Mouse (Mus musculus): ENCODE data around the gene Slc17a5.

Gene Slc17a5

DNA sequence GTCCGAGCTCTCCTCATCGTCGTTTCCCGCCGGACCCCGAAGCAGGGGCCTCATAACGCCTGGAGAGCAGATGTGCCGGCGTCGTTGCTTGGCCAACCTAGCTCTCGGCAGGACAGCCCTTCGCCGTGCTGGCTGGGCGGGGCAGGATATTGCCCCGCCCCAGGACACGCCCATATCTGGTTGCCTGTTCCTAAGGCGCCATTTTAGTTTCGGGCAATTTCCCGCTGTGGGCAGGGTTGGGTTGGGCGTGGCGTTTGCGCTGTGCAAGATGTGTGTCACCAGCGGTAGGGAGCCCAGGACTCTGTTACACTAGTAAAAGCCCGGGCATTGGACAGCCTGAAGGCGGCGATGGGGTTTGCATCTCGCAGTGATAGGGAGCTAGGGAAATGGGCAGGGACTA is at the start of gene Slc17a5:
TSS of gene Slc17a5 (minus strand) at position 128 of the 400 bp plus-strand sequence.
- in situ Hi-C loops (cut with MseI, MboI): no loop called here

DNA sequence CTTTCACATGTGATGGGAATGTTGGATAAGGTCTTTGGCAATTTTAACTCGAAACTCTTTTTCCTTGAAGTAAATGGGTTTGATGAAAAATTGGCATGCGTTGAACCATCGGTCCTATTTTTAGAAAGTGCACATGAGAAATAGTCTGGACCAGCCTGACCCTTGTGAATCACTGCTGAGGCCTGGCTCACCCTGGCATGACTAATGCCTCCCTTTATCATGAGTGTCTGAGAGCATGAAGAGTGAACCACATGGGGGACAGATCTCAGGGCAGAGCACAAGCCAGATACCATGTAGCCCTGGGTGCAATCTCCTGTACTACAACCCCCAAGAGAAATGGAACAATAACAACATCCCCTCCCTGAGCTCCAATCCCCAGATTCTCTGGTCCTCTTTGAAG is 46.1 kb upstream of the Slc17a5 start:
- in situ Hi-C loops (cut with MseI, MboI): no loop called here

DNA sequence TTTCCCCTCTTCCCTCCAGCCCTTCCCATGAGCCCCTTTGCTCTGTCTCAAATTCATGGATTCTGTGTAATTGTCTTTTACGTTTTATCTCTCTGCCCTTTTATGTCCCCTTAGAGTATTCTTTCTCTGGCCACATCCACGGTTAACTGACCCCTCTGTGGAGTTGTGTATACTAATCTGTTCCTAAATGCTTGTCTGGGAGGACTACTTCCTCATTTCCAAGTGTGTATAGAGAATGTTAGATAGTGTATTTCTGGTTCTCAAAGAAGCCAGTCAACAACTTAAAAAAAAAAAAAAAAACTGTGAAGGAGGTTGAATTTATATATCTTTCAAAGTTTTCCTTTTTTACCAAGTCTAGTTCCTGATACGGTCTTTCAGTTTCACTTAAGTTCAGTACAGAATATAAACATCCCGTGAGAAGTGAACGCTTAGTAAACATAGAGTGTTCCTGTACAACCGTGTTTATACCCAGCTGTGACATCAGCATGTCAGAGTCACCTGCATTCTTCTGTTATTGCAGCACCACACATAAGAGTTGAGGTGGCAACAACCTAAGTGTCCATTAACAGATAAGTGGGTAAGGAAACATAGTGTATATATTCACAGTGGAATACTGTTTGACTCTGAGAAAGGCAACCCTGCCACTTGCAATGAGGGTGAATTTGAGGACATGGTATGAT is 44.1 kb upstream of the Slc17a5 start:
- in situ Hi-C loops (cut with MseI, MboI): no loop called here

DNA sequence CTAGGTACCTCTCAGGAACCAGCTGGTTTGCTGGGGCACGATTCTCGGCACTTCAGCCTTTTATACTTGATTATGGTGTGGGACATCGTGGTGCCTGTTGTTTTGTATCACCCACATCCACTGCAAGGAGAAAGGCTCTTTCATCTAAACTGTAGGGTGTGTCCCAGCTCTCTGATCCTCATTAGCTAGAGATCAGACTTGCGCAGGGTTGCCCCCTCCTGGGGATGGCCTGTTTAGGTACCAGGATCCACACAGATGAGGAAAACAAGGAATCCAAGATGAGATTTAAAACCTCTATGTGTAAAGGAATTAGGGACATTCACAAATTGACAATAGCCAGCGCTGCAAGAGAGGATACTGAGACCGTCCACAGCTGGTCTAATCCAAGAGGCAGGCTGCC is 42.1 kb upstream of the Slc17a5 start:
- in situ Hi-C loops (cut with MseI, MboI): no loop called here

DNA sequence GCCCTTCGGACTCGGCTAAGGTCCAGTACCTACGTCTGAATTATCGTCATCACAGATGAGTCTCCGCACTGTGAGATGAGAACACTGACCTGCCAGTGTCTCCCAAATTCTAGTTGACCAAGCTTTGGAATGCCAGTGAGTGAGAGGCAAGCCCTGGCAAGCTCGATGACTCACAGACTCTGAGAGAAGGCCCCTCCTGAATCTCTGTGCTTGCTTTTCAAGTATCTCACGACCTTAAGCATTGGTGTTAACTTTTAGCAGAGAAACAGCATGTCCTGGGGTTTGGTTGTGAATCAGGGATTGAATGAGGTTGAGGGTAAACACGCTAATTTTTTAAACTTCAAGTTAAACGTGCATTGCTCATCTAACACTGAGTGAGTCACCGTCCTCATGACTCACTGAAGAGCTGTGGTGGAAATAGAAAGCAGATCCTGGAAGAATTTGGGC is 35.5 kb upstream of the Slc17a5 start:
- in situ Hi-C loops (cut with MseI, MboI): no loop called here

DNA sequence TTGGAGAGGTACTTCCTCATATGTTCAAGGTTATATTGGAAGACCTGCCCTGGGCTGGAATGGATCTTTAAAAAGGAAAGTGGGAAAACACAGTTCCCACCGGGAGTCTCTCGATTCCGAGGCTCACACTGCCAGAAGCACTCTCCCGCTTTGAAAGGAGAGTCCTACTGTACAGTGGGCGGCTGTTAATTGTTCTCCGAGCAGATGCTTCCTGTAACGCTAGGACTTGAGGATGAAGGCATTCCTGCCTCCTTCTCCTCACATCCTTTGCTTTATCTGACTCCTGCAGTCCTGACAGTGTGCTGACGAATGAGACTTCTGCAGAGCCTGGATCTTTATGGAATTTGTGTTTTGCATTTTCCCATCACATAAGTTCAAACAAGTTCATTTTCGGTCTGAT is 31.4 kb upstream of the Slc17a5 start:
- in situ Hi-C loops (cut with MseI, MboI): no loop called here

DNA sequence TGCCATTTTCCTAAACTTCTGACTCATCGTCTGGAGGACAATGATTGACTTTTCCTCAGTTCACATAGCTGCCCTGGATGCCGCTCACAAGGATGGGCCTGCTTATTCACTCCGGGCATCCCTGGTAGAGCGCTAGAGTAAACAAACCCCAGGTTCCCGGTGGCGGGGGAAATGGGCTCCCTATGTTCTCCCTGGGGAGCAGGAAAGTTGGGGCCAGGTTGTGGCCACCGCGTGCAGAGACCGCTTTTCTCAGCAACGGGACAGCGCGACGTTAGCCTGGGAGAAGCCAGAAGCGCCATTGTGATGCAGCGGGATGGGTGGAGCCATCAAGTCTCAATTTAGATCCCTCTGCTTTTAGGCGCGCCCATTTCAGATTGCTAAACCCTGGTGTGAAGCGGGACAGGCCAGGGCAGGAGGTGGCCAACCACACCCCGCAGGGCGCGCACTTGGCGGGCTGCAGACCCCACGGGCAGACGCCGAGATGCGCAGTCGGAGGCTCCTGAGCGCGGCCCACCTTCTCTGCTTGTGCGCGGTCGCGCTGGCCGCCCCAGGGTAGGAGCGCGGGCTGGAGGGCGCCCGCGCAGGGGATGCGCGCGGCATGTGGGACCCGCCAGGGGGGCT is 27.7 kb upstream of the Slc17a5 start, which contains the start of gene Cd109:
TSS of gene Cd109 (plus strand) at position 146 of the 621 bp plus-strand sequence.
- in situ Hi-C loops (cut with MseI, MboI): no loop called here

DNA sequence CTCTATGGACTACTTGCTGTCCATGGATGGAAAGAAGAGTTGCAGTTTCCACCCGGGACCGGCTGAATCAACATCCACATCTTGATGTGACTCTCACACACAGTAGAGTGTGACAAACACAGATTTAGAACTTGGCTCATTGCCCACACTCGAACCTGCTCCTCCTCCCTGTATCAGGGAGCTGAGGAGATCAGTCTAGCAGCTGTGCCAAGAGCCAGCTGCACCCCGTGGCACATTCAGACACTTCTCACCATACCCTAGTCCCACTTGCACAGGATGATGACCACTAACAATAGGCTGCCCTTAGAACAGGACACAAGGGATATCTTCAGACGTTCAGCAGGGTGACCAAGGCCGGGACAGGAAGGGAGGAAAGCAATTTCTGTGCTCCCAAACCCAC is 26.4 kb upstream of the Slc17a5 start:
- in situ Hi-C loops (cut with MseI, MboI): no loop called here

DNA sequence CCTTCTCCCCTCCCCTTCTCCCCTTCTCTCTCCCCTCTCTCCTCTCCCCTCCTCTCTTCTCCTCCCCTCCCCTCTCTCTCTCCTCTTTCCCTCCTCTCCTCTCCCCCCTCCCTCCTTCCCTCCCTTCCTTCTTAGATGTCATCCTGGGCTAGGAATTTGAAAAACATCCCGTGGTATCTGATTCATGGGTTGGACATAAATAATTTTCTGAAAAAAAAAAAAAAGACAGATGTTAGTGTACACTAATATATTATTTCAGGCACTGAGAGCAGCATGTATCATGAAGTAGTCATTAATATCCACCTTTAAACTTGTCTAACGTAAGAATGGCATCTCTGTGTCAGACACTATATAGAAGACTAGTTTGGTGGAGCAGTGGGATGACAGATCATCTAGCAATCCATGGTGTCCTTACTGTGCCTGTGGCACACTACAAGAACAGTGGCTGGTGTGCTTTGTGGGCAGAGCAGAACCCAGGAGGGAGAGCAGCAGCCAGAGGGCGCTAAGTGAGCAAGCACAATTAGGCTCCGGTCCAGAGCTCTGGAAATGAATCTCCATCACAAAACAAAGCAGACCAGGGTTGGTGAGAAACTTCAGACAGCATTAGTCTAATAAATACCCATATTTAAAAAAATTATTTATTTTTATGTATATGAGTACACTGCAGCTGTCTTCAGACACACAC is 13.3 kb upstream of the Slc17a5 start:
- in situ Hi-C loops (cut with MseI, MboI): no loop called here

DNA sequence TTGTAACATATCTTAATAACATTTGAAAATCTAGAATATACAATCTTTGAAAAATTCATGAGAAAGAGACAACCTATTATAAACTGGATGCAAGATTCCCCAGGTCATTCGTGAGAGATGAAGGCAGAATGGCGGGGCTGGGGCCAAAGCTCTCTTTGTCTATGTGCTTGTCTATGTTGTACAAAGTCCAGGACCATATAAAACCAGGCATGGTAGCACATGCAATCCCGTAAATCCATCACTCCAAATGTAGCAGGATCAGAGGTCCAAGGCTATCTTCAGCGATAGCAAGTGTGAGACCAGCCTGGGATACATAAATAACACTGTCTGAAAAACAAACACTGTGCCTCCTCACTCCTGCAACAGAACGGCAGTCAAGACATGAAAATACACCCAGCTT is 12.1 kb upstream of the Slc17a5 start:
- in situ Hi-C loops (cut with MseI, MboI): no loop called here

DNA sequence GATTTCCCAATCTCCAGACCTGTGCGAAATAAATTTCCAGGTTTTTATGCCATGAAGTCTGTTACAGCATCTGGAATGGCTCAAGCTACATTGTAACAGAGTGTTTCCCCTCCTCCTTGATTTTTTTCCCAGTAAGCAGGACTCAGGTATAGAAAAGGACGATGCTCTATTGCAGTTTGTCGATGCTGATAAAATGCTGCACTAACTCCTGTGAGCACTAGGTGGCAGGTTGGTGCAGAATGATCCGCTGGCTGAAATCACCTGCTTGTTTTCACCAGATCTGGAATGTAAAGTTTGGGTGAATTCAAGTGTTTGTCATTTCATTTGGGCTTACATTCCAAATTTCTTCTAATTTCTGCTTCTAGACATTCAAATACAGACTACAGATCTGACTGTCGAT is 9.0 kb upstream of the Slc17a5 start:
- in situ Hi-C loops (cut with MseI, MboI): no loop called here

DNA sequence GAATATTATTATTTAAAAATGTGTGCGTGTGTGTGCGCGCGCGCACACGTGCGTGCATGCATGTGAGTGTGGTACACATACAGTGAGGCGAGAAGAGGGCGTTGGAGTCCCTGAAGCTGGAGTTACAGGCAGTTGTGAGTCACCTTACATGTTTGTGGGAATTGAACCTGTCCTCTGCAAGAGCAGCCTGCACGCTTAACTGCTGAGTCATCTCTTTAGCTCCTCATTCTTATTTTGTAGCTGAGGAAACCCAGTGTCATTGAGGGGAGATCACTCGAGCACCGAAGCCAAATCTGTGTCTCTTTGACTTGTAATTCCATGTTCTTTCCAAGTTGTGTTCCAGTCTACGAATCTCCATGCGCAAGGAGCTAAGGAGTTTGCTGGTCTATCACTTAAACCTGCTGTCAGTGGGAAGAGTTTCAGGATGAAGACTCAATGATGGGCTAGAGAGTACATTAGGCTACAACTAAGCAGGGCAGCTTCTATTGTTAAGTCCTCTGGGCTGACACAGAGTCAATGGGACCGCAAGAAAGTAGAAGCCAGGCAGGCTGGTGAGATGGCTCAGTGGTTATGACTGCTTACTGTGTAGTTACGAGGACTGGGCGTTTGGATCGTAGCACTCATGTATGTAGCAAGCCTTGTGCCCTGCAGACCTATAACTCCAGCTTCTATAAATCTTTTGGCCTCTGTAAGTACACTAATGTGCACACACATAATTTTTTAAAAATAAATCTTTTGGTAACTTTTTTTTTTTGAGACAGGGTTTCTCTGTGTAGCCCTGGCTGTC is 8.1 kb upstream of the Slc17a5 start:
- in situ Hi-C loops (cut with MseI, MboI): no loop called here

DNA sequence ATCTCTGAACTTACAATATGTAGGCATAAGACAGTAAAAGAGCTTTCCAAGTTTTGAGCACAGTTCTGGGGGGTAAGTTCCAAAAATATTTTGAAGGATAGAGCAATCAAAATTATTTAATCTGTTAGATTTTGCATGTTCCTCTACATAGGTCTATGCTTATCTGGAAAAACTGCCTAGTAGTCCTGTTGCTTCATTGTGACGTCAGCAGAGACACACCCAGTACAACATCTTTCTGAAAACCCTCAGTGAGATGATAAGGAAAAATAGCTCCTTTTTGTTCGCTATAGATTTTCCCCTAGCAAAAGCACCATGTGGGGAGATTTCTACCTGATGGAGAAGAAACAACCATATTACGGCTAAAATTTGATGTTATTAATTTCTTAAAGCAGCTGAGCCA is 7.4 kb upstream of the Slc17a5 start:
- in situ Hi-C loops (cut with MseI, MboI): no loop called here

DNA sequence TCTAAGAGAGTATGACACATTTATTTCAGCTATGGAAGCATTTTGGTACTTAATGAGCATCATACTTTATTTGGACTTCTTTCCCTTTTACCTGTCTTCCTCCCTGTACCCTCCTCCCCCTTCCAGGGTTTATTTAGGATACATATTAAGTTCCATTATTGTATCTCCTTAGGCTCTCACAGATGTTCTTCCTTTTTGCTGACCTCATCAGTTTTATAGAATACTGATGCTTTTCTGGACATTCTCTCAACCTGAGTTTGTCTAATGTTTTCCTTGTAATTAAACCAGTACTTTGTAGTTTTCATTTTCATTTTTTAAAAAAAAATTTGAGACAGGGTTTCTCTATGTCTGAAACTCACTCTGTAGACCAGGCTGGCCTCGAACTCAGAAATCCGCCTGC is 2.6 kb upstream of the Slc17a5 start:
- in situ Hi-C loops (cut with MseI, MboI): no loop called here

DNA sequence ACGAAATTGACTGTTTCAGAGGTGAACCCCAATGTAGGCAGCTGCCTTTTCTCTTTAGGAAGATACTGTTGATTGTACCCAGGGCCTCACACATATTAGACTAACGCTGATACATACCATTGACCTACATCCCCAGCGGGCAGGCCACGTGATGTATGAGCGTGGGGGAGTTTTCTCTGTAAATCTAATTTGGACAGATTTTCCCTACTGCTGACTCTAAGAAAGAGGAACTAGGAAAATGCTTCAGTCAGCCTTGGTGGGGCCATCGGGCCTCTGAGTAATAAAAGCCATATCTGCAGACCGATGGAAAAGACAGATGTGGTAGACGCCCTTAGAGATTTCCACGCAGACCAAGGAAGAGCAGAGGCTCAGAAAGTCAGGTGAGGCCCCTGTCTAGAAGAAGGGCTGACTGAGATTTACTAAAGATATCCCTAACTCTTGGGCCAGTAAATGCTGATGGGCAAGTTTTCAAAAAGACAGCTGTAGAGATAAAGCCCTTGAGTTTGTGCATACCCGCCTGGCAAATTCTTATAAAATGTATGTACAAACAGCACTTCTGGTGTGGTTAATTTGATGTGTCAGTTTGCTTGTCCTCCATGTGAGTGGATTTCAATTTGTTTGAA is 681 bp upstream of the Slc17a5 start:
- in situ Hi-C loops (cut with MseI, MboI): no loop called here

DNA sequence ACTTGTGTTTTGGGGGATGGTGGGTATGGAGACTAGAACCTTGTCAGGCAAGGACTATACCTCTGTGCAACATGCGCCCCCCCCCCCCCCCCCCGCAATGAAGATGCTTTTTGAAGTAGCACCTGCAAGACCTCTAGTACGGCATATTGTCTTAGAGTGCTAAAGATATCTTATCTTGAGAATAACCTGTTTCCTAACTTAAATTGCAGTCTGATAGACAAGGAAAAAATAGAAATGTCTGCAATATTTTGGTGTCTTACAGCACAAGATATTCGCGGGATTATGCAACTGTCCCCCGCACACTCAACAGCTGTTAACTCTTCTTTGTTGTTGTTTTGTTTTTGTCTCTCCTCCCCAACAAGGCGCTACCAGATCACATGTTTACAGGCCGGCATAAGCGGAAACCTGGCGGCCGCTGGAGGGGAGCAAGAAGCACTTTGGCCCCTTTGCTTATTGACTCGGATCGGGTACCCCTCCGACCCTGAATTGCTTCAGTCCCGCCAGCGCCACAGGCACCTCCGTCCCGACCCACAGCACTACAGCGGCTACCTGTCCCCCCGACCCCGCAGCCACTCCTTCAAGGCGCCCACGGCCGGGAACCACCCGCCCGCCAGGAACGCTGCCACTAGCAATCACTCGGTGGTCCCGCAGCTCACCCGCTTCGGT is 490 bp downstream of the Slc17a5 start:
- in situ Hi-C loops (cut with MseI, MboI): no loop called here

DNA sequence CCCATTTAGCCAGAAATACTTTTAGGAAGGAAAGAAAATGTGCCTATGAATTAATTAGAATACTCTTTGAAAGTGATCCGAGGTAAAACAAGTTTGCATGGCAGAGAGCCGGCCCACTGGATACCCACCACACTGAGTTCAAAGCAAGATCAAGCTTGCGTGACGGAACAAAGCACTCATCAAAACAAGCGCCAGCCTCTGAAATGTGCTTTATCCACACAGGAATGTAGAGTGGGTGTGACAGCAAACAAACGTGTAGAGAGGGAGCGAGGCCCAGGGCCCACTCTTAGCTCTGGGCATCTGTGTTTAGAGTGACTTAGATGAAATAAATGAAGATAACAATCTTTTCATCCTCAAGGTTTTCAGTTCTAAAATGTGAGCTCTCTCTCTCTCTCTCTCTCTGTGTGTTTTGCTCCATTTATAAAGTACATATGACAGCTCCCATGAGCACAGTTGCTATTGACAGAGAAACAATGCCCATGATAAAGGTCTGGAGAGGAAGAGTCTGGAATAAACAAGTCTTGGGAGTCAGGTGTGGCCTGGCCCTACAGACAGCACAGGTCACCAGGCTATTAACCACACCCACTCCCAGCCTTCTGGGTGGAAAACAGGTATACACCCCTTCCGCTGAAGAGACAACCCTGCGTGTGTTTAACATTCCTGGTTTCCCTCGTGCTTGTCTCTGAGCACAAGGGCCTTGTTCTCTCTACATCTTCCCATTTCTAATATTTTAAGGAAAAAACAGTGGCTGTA is 8.0 kb downstream of the Slc17a5 start:
- in situ Hi-C loops (cut with MseI, MboI): no loop called here

DNA sequence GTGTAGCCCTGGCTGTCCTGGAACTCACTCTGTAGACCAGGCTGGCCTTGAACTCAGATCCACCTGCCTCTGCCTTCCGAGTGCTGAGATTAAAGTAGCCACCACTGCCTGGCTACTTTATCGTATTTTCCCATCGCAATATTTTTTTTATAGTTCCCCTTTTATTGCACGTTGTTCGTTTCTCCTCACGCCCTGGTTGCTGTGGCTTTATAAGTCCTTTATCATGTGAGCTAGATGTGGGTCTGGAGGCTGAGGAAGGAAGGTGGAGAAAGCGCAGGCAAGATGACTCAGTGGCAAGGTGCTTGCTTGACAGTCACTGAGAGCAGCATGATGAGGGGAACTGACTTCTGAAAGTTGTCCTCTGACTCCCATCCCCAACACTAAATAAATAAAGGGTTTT is 9.0 kb downstream of the Slc17a5 start:
- in situ Hi-C loops (cut with MseI, MboI): no loop called here

DNA sequence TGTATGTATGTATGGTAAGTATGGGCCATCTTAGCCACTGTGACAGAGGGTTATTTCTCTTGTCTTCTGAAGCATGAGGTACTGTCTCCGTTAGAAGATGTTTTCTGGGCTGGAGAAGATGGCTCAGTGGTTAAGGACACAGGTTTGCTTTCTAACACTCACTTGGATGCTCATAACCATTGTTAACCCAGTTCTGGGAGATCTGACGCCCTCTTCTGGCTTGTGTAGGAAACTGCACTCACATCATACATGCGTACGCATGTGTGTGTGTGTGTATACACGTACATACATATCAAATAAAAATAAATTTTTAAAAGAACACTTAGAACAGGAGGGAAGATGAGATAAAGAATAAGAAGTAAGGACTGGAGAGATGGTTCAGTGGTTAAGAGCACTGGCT is 11.4 kb downstream of the Slc17a5 start:
- in situ Hi-C loops (cut with MseI, MboI): no loop called here

DNA sequence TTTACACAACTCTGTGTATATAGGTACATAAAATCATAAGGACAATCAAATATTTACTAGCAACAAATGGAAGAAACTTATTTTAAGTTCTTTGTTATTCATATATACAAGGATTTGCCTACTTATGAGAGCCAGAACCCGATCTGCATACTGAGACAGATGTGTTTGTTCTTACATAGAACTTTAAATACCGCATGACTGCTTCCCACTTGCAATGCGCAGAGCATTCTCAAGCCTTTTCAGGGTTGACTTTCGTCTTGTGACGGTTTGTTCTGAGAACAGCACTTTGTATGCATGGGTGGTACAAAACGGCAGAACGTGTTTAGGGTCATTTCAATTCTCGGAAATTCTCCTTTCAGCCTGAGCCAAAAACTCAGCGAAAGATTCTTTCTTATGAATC is 17.9 kb downstream of the Slc17a5 start:
- in situ Hi-C loops (cut with MseI, MboI): no loop called here
